Mouse (Mus musculus) hindbrain, embryonic 14.5 days (tissue): ENCODE measurements around the gene Mrpl35. TPM values are rescaled to one million over a fixed set of nuclear protein-coding genes. Genes with fewer than 3 reads are reported as not detected.

Experiments used
- polyA plus RNA-seq: library from polyadenylated mRNA; unstranded; fragments of >200 nt; fragmentation: Nextera tagmentation; extraction: Ambion mirVana; gene quantifications from 2 replicates; pipeline ENCODE4 v1.2.1, GENCODE M21; 2014

Gene Mrpl35
- polyA plus RNA-seq, 1 experiment from 2014 or later: 44.4 TPM

Other genes starting within 250 kb of the Mrpl35 start
- 30.1 and 32.1 TPM in 2 replicates for gene Kdm3a, start 194.0 kb downstream of the Mrpl35 start, polyA plus RNA-seq
- 326 and 374 TPM in 2 replicates for gene Reep1, start 119.4 kb downstream of the Mrpl35 start, polyA plus RNA-seq
- 167 and 177 TPM in 2 replicates for gene Immt, start 4.4 kb upstream of the Mrpl35 start, polyA plus RNA-seq
- 91.1 and 92.0 TPM in 2 replicates for gene Ptcd3, start 81.8 kb upstream of the Mrpl35 start, polyA plus RNA-seq
- 18.1 and 20.4 TPM in 2 replicates for gene Polr1a, start 82.1 kb upstream of the Mrpl35 start, polyA plus RNA-seq